Mouse (Mus musculus) small intestine, adult 2 months (tissue): Measurements from ENCODE around the gene Ano8. TPM values are rescaled to one million over a fixed set of nuclear protein-coding genes. Genes with fewer than 3 reads are reported as not detected.

Experiments
- H3K27ac ChIP-seq: fragments of 200-500 bp; 2 replicates; pipeline ENCODE4 v1.5.1; 2012; ENCODE audit warnings: low read depth, low read length, control low read depth, inconsistent platforms; ENCODE audit not compliant: insufficient read depth
- H3K27me3 ChIP-seq: fragments of 200-500 bp; 2 replicates; pipeline ENCODE4 v1.6.1; 2012; ENCODE audit warnings: mild to moderate bottlenecking, moderate library complexity, low read length, inconsistent platforms; ENCODE audit not compliant: control insufficient read depth, insufficient read depth
- H3K36me3 ChIP-seq: fragments of 200-500 bp; 2 replicates; pipeline ENCODE4 v1.6.1; 2012; ENCODE audit warnings: mild to moderate bottlenecking, low read length, control low read depth, inconsistent platforms; ENCODE audit not compliant: control insufficient read depth, insufficient read depth
- H3K4me1 ChIP-seq: fragments of 200-500 bp; 2 replicates; pipeline ENCODE4 v1.6.1; 2012; ENCODE audit warnings: low read length, inconsistent platforms, mixed read lengths; ENCODE audit not compliant: control insufficient read depth, insufficient read depth, insufficient read length
- H3K4me3 ChIP-seq: fragments of 200-500 bp; 2 replicates; pipeline ENCODE4 v1.5.1; 2012; ENCODE audit warnings: low read depth, mild to moderate bottlenecking, control low read depth, inconsistent platforms, low read length, moderate library complexity
- CTCF ChIP-seq: fragments of 200-500 bp; IDR thresholded peaks from 2 replicates; pipeline ENCODE4 v1.5.1; 2012; ENCODE audit warnings: low read depth, mild to moderate bottlenecking, control low read depth, inconsistent platforms, low read length, moderate library complexity, mixed read lengths; ENCODE audit not compliant: insufficient replicate concordance, insufficient read length; ENCODE audit errors: extremely low read depth
- POLR2A ChIP-seq: fragments of 200-500 bp; IDR thresholded peaks from 2 replicates; pipeline ENCODE4 v1.6.1; 2012; ENCODE audit warnings: low read depth, mild to moderate bottlenecking, control low read depth, inconsistent platforms, low read length, moderate library complexity
- WGBS: fragments of 180-500 bp; shearing (Covaris S2); methylation state at CpG from one replicate; pipeline ENCODE4 v1.1.7; 2018; 5-methylcytosine and 5-hydroxymethylcytosine counted together
- polyA plus RNA-seq: library from polyadenylated mRNA; depleted of rRNA; stranded (reverse); fragments of >200 nt; gene quantifications from 2 replicates; pipeline ENCODE4 v1.2.3, GENCODE M21; 2012

Ano8 gene
- polyA plus RNA-seq, 1 experiment = 19.8 TPM

DNA sequence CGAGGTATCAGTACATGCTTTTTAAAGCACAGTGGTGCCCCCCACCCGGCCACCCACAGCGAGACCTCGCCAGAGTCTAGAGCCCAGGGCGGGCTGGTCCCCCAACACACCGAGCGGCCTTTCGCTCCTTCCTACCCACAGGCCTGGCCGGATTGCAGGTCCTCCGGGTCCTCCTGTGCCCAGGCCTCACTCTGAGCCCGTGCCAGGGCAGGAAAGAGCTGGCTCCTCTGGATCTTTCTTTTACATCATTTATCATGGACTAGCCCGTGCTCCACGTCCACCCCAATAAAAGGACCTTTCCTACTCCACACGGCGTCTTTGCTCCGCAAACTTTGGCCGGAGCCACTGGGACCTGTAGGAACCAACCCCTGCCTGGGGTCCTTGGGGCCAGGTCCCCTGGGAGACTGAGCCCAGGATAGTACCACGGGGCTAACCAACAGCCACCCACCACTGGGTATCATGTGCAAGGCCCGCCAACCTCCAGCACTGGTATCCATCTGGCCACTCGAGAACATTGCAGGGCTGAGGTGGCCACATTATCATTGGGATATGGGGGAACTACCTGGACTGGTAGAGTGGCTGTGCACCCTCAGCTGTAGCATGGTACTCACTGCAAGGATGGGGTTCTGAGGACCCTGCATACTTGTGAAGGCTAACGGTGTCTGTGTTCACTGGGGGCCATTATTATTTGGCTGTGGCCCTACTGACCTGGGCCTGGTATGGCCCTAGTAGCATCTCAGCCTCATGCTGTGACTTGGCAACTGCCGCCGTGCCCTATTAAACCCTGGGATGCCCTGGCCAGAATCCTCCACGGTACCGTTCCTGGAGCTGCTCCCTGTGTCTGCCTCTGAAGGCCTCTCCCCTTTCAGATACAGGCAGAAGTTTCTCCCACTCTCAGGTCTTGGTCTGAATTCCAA, 10.7 kb downstream of the Ano8 start:
- no peak overlapping the region for H3K4me3 ChIP-seq
- H3K4me1 ChIP-seq = peaks cover 8% of the 10 kb centered on the region
- H3K27ac ChIP-seq = no peak overlapping the region
- TF ChIP-seq CTCF = no peak
- TF ChIP-seq POLR2A = no peak
- H3K36me3 ChIP-seq = peaks cover 18% of the 10 kb centered on the region
- 91% methylated on average over 25 of the region's 25 CpGs for WGBS
- H3K27me3 ChIP-seq = no peaks in the 10 kb centered on the region

DNA sequence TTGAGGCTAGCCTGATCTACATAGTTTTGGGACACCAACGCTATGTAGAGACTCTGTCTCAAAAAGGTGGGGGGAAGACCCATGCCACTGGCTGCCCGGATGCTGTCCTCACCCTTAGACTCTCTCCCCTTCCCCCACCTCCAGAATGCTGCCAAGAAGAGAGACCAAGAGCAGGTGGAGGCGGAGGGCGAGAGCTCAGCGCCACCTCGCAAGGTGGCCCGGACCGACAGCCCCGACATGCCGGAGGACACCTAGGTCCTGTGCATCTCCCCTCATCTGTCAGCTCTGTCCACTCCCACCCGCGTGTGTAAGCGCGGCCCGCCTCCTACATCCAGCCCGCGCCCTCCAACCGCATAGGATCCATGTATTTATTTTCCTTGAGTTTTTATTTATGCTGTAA, 11.4 kb downstream of the Ano8 start:
- TF ChIP-seq POLR2A = no peak
- TF ChIP-seq CTCF = no peak
- Histone ChIP-seq H3K27ac (no peak overlapping the region), H3K4me1 (peaks cover 11% of the 10 kb centered on the region), H3K27me3 (no peaks in the 10 kb centered on the region), H3K36me3 (peaks cover 18% of the 10 kb centered on the region), H3K4me3 (no peak overlapping the region)
- 93% methylated on average over 18 of the region's 18 CpGs for WGBS

DNA sequence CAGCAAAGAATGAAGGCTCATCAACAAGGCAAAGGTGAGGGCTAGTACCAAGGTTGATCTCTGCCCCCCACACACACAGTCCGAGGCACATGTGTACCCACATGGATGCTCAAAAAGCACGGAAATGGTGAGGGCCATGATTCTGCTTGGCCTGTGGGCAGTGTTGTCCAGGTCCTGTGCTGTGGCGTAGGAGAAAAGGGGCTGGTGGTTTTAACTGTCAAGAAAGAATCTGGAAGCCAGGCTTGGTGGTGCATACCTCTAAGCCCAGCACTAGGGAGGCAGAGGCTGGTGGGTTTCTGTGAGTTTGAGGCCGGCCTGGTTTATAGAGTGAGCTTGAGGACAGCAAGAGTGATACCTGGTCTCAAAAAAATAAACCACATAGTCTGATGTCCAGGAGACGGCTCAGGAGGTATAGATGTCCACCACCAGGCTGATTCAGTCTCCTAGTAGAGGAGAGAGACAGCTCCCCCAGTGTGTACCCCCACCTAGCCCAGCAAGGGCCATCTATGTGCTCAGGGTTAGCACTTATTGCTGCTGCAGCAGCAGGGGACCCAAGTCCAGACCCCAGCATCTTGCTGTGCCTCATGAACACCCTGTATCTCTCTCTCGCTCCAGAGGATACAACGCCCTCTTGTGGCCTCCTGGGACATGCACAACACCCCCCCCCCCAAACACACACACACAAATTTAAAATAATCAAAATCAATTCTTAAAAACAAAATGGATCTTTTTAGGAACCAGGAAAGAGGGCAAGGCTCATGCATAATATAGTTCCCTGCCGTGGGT, 13.0 kb downstream of the Ano8 start:
- Histone ChIP-seq H3K4me3 (no peak overlapping the region), H3K36me3 (peaks cover 18% of the 10 kb centered on the region), H3K27me3 (no peaks in the 10 kb centered on the region), H3K27ac (no peak overlapping the region), H3K4me1 (peaks cover 11% of the 10 kb centered on the region)
- WGBS = 90% methylated on average over 8 of the region's 8 CpGs
- TF ChIP-seq POLR2A (no peak), CTCF (peak; percentile 28; the same call in 1 of the 2 replicates)

DNA sequence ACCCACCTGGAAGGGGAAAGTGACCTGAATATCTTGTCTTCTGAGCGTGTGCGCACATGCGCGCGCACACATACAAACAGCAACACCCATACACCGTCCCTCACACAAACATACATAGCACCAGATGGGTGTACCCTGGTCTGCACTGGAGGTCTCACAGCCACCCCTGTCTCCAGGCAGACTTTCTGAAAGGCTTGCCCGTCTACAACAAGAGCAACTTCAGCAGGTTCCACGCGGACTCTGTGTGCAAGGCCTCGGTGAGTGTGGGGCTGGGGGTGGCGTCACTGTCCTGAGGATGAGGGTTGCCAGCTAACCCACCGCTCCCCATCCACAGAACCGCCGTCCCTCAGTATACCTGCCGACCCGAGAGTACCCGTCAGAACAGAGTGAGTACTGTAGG, 13.9 kb downstream of the Ano8 start:
- TF ChIP-seq POLR2A = no peak
- no peak for TF ChIP-seq CTCF
- no peak overlapping the region for H3K27ac ChIP-seq
- no peak overlapping the region for H3K4me3 ChIP-seq
- H3K4me1 ChIP-seq = peaks cover 11% of the 10 kb centered on the region
- H3K36me3 ChIP-seq = peaks cover 18% of the 10 kb centered on the region
- 95% methylated on average over 17 of the region's 17 CpGs for WGBS
- H3K27me3 ChIP-seq = no peaks in the 10 kb centered on the region

DNA sequence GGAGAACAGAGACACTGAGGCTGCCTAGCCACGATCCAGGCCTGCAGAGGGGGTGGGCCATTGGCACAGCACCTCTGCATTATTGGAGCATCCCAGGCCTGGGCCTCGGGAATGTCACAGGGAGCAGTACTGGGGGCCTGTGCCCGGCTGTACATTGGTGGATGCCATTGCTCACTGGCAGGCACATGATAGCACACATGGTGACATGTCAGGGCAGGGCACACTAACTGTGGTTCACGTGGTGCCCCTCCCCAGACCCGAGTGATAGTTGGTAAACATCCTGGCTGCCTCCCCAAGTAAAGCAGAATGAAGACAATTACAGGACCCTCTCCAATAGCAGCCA, 14.9 kb downstream of the Ano8 start:
- Histone ChIP-seq H3K27ac (no peak overlapping the region), H3K4me3 (no peak overlapping the region), H3K36me3 (peaks cover 18% of the 10 kb centered on the region), H3K27me3 (no peaks in the 10 kb centered on the region), H3K4me1 (peaks cover 9% of the 10 kb centered on the region; the same call in 1 of the 2 replicates)
- WGBS = 67% methylated on average over 5 of the region's 5 CpGs
- no peak for TF ChIP-seq CTCF
- no peak for TF ChIP-seq POLR2A

DNA sequence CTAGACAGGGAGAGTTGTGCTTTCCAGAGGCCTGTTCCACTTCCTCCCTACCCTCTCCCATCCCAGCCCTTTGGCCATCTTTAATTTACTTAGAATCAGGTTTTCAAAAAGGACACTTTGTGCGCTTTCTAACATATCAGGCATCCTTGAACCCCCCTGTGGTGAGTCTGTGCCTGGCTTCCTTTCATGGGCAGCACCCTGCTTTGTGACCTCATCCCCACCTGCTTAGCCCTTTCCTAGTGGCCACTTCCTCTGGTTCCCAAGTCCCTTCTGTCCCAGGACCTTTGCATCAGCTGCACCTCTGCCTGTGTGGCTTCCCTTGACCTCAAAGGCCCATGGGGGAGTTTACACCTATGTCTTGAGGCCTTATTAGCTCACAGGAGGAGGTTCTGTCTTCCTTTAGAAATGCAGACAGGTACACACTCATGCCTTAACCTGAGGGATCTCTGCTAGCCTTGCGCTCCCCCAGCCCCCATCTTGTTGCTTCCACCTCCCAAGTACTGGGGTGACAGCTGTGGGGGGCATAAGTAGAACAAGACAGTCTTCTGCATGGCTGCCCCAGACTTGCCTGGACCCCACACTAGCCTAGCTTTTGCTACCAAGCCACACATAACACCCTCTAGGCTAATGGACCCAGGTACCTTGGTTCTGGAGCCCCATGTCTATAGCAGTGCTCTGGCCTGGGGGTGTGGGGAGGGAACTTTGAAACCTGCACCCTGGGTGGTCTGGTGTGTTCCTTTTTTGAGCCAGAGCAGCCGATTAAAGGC, 15.4 kb downstream of the Ano8 start:
- Histone ChIP-seq H3K27ac (no peak overlapping the region), H3K36me3 (peaks cover 18% of the 10 kb centered on the region), H3K4me3 (peak overlapping the region; percentile 86; the same call in 1 of the 2 replicates), H3K27me3 (no peaks in the 10 kb centered on the region), H3K4me1 (peaks cover 6% of the 10 kb centered on the region; the same call in 1 of the 2 replicates)
- TF ChIP-seq POLR2A (no peak), CTCF (no peak)
- WGBS = 92% methylated on average over 3 of the region's 3 CpGs
